Mouse (Mus musculus): ENCODE data around the gene Btn2a2. TPM values are rescaled to one million over a fixed set of nuclear protein-coding genes. Genes with fewer than 3 reads are reported as not detected.

Gene Btn2a2
- polyA plus RNA-seq, 1 experiment: 0.20 TPM

DNA sequence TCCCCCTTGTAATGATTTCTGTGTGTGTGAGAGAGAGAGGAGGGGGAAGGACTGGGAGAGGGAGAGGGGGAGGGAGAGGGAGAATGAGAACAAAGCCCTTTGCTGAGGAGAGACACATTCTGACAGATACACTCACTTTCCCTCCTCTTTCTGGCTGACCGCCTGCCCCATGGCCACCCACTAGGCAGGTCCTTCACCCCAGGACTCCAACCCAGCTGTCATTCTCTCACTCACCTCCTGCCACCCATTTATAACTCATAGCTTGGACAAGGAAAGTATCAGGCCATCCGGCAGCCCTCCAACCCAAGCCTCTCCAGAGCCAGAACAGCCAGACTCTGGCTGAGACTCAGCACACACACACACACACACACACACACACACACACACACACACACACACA lies 13.0 kb downstream of the Btn2a2 start:
- no peak for TF ChIP-seq CTCF (IDR thresholded peaks at IDR 0.05; ENCODE audit: borderline replicate concordance, insufficient read depth, low read depth, low read length)
- TF ChIP-seq POLR2A (IDR thresholded peaks at IDR 0.05; ENCODE audit: borderline replicate concordance, insufficient read depth, low read length): no peak
- Histone ChIP-seq H3K4me3 (replicated peaks; ENCODE audit: insufficient read depth, low read depth, low read length) (no peak overlapping the region), H3K27me3 (ENCODE audit: control insufficient read depth, insufficient read depth, low read length) (no peaks in the 10 kb centered on the region), H3K27ac (ENCODE audit: insufficient read depth, low read length) (no peak overlapping the region), H3K4me1 (ENCODE audit: control insufficient read depth, insufficient read depth, low read length) (no peaks in the 10 kb centered on the region)
- no peak for DNase-seq
- WGBS: 23% methylated on average over 2 of the region's 2 CpGs

DNA sequence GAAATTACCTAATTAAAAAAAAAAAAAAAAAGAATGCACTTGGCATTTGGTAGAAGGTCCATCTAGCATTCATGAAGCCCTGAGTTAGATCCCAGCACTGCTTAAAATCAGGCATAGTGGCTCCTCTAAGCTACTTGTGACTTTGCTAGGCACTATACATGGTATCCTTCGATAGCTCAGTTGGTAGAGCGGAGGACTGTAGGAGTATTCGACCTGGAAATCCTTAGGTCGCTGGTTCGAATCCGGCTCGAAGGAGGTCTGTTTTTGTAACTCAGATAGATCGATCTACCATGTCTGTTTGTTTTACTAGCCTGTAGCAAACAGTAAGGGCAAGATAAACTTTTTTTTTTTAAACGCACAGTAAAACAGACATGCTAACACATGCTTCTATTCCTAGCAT lies 21.7 kb downstream of the Btn2a2 start:
- 14% methylated on average over 9 of the region's 9 CpGs for WGBS
- DNase-seq: peak; percentile 64 to 66
- Histone ChIP-seq H3K27me3 (ENCODE audit: control insufficient read depth, insufficient read depth, low read length) (no peaks in the 10 kb centered on the region), H3K4me1 (ENCODE audit: control insufficient read depth, insufficient read depth, low read length) (no peaks in the 10 kb centered on the region), H3K27ac (ENCODE audit: insufficient read depth, low read length) (no peak overlapping the region), H3K4me3 (replicated peaks; ENCODE audit: insufficient read depth, low read depth, low read length) (no peak overlapping the region)
- no peak for TF ChIP-seq CTCF (IDR thresholded peaks at IDR 0.05; ENCODE audit: borderline replicate concordance, insufficient read depth, low read depth, low read length)
- TF ChIP-seq POLR2A (IDR thresholded peaks at IDR 0.05; ENCODE audit: borderline replicate concordance, insufficient read depth, low read length): no peak

DNA sequence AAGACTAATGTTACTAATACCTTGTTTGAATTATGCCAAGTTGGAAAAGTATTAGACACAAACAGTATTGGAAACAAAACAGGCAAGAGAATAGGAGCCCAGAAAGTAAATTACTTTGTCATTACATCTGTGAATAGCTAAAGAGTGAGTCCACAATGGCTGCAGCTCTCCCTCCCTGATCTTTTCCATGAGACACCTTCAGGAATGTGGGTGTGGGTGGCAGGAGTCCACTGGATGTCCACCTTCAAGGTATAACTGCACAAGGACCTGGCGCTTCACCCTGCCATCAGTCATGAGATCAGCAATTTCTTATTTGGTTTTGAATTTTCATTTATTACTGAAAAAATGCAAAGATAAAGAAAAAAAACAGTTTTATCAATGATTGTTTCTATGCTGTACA lies 22.4 kb downstream of the Btn2a2 start:
- DNase-seq: no peak
- 94% methylated on average over 1 of the region's 1 CpGs for WGBS
- TF ChIP-seq CTCF (IDR thresholded peaks at IDR 0.05; ENCODE audit: borderline replicate concordance, insufficient read depth, low read depth, low read length) (no peak), POLR2A (IDR thresholded peaks at IDR 0.05; ENCODE audit: borderline replicate concordance, insufficient read depth, low read length) (no peak)
- Histone ChIP-seq H3K27me3 (ENCODE audit: control insufficient read depth, insufficient read depth, low read length) (no peaks in the 10 kb centered on the region), H3K4me3 (replicated peaks; ENCODE audit: insufficient read depth, low read depth, low read length) (no peak overlapping the region), H3K27ac (ENCODE audit: insufficient read depth, low read length) (no peak overlapping the region), H3K4me1 (ENCODE audit: control insufficient read depth, insufficient read depth, low read length) (no peaks in the 10 kb centered on the region)

DNA sequence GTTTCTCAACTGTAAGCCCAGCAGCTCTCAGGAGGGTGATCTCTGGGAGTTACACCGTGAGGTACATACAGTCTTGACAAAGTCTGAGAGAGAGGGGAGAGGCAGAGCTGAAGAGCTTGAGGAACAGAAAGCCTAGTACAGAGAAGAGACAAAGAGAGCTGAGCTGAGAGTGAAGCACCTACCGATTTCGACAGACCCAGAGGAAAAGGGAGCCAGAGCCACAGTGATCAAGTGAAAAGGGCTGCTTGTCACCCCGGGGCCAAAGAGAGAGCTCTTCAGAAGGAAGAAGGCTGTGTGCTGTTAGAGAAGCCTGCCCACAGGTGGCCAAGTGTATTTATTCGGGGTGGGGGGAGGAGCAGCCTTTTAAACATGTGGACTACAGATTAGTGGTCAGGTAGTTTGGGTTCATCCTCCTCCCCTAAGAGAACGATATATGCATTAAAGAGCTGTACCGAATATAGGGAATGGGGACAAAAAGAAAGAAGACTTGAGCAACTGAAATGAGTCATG lies 23.0 kb downstream of the Btn2a2 start, which contains the start of gene Btn1a1:
Gene Btn1a1, minus strand, starts transcription at position 302 of the 510 bp plus-strand sequence.
- DNase-seq: no peak
- Histone ChIP-seq H3K4me3 (replicated peaks; ENCODE audit: insufficient read depth, low read depth, low read length) (peak within 1 kb of the TSS; percentile 74), H3K27me3 (ENCODE audit: control insufficient read depth, insufficient read depth, low read length) (no peaks in the 10 kb centered on the region), H3K27ac (ENCODE audit: insufficient read depth, low read length) (no peak within 1 kb of the TSS), H3K4me1 (ENCODE audit: control insufficient read depth, insufficient read depth, low read length) (no peaks in the 10 kb centered on the region)
- TF ChIP-seq POLR2A (IDR thresholded peaks at IDR 0.05; ENCODE audit: borderline replicate concordance, insufficient read depth, low read length): no peak
- no peak for TF ChIP-seq CTCF (IDR thresholded peaks at IDR 0.05; ENCODE audit: borderline replicate concordance, insufficient read depth, low read depth, low read length)
- WGBS: 13% methylated on average over 7 of the region's 7 CpGs

DNA sequence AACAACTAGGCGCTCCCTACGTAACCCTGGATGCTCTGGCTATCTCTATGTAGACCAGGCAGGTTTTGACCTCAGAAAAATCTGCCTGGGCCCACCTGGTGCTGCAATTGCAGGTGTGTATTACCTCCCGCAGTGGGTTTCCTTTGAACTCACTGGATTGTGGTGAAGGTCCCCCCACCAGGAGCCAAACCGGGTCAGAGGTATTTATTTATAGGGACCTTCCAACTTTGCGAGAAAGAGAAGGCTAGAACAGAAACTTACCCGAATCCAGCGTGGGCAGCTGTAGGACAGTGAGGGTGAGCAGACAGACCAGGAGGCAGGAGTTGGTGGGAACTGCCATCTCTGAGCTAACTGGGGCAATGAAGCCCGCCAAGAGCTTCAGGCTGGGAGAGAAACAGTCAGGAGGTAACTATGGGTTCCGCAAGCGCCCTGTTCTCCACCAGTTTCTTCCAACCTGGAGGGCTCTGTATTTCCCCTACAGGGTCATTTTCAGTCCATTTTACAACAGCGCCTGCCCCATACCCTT lies 23.8 kb downstream of the Btn2a2 start:
- Histone ChIP-seq H3K27ac (ENCODE audit: insufficient read depth, low read length) (no peak overlapping the region), H3K27me3 (ENCODE audit: control insufficient read depth, insufficient read depth, low read length) (no peaks in the 10 kb centered on the region), H3K4me3 (replicated peaks; ENCODE audit: insufficient read depth, low read depth, low read length) (peak overlapping the region; percentile 74), H3K4me1 (ENCODE audit: control insufficient read depth, insufficient read depth, low read length) (no peaks in the 10 kb centered on the region)
- 31% methylated on average over 11 of the region's 11 CpGs for WGBS
- peak in 1 of 2 experiments; percentile 21 for DNase-seq
- TF ChIP-seq POLR2A (IDR thresholded peaks at IDR 0.05; ENCODE audit: borderline replicate concordance, insufficient read depth, low read length): no peak
- no peak for TF ChIP-seq CTCF (IDR thresholded peaks at IDR 0.05; ENCODE audit: borderline replicate concordance, insufficient read depth, low read depth, low read length)

DNA sequence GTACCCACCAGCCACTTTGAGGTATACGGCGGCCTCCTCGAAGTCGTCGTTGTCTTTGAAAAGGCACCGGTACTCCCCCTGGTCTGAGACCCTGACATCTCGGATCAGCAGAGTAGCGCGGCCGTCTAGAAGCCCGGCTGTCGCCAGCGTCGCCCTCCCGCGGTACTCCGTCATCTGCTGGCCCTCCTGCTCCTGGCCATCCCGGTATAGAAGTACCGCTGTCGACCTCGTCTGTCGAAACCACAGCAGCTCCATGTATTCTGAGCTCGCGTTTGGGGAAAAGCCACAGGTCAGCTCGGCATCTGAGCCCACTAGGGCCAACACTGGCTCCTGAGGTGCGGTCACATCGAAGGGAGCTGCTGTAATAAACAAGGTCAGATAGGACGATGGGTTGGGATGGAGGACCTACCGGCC lies 24.4 kb downstream of the Btn2a2 start:
- H3K4me1 ChIP-seq (ENCODE audit: control insufficient read depth, insufficient read depth, low read length): no peaks in the 10 kb centered on the region
- WGBS: 1% methylated on average over 29 of the region's 29 CpGs
- DNase-seq: peak; percentile 56 to 68
- no peak overlapping the region for H3K27ac ChIP-seq (ENCODE audit: insufficient read depth, low read length)
- peak overlapping the region; percentile 74 for H3K4me3 ChIP-seq (replicated peaks; ENCODE audit: insufficient read depth, low read depth, low read length)
- no peaks in the 10 kb centered on the region for H3K27me3 ChIP-seq (ENCODE audit: control insufficient read depth, insufficient read depth, low read length)
- TF ChIP-seq POLR2A (IDR thresholded peaks at IDR 0.05; ENCODE audit: borderline replicate concordance, insufficient read depth, low read length) (no peak), CTCF (IDR thresholded peaks at IDR 0.05; ENCODE audit: borderline replicate concordance, insufficient read depth, low read depth, low read length) (no peak)

DNA sequence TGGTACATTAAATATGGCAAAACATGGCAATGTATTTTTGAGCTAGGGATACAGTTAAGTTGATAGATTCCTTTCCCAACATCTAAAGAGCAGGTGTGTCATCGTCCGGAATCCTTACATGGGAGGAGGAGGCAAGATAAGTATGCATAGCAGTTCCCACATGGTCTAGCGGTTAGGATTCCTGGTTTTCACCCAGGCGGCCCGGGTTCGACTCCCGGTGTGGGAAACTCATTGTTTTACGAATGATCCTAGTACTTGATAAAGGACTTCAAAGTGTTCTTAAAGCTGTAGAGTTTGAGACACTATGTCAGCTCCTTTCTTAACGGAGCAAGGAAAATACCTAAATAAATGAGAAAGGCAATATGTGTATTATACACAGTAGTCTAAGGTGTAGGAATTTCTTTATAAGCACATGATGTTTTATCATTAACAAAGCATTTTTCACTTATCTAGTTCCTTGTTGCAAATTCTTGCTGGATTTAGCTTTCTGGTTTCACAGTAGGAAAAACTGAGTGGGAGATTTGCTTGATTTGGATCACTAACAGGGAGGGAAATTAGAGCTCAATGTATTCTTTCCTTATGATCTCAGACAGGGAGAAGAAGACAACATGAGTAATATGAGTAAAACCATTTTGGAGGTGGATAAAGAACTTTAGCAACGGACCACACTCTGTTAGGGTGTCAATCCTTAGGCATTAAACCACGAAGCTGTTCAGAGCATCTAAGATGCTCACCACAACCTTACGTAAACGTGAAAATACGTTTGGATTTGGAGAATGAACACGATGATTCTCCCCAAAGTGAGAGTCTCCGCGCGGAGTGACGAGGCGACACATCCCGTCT lies 25.1 kb downstream of the Btn2a2 start:
- peak overlapping the region; percentile 74 for H3K4me3 ChIP-seq (replicated peaks; ENCODE audit: insufficient read depth, low read depth, low read length)
- WGBS: under 1% methylated on average over 21 of the region's 21 CpGs
- peak; percentile 84 to 91 for DNase-seq
- TF ChIP-seq POLR2A (IDR thresholded peaks at IDR 0.05; ENCODE audit: borderline replicate concordance, insufficient read depth, low read length): no peak
- TF ChIP-seq CTCF (IDR thresholded peaks at IDR 0.05; ENCODE audit: borderline replicate concordance, insufficient read depth, low read depth, low read length): no peak
- no peak overlapping the region for H3K27ac ChIP-seq (ENCODE audit: insufficient read depth, low read length)
- no peaks in the 10 kb centered on the region for H3K27me3 ChIP-seq (ENCODE audit: control insufficient read depth, insufficient read depth, low read length)
- H3K4me1 ChIP-seq (ENCODE audit: control insufficient read depth, insufficient read depth, low read length): no peaks in the 10 kb centered on the region

DNA sequence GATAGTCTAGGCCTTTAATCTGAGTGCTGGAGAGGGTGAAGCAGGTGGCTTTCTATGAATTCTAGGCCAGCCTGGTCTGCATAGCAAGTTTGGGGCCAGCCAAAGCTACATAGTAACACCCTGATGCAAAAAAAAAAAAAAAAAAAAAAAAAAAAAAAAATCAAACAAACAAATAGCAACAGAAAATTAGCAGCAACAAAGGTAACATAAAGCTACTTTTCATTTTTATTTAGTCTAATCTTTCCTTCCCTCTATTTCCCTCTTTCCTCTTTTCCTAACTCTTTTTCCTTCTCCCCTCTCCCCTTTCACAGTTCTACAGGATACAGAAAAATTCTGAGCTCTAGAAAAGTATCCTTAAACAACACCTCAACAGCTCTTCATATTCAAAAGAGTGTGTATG lies 26.0 kb downstream of the Btn2a2 start:
- no peaks in the 10 kb centered on the region for H3K4me1 ChIP-seq (ENCODE audit: control insufficient read depth, insufficient read depth, low read length)
- TF ChIP-seq CTCF (IDR thresholded peaks at IDR 0.05; ENCODE audit: borderline replicate concordance, insufficient read depth, low read depth, low read length) (no peak), POLR2A (IDR thresholded peaks at IDR 0.05; ENCODE audit: borderline replicate concordance, insufficient read depth, low read length) (no peak)

More for the DNA sequence above, 26.0 kb downstream of the Btn2a2 start:
- no peak overlapping the region for H3K27ac ChIP-seq (ENCODE audit: insufficient read depth, low read length)
- no peak overlapping the region for H3K4me3 ChIP-seq (replicated peaks; ENCODE audit: insufficient read depth, low read depth, low read length)
- DNase-seq: no peak
- no peaks in the 10 kb centered on the region for H3K27me3 ChIP-seq (ENCODE audit: control insufficient read depth, insufficient read depth, low read length)

Measured in cerebellum, adult 2 months (tissue).